Mouse (Mus musculus) lung, embryonic 16.5 days (tissue): ENCODE measurements around the gene Fgf23. TPM values are rescaled to one million over a fixed set of nuclear protein-coding genes. Genes with fewer than 3 reads are reported as not detected.

Source experiments
- ATAC-seq: fragments of 200-750 bp; cut with Nextera tagmentation; 2 replicates; pipeline ENCODE4 v1.8.0; 2017; ENCODE audit warnings: low read depth, mild to moderate bottlenecking, moderate library complexity
- H3K27ac ChIP-seq: fragments of 300-500 bp; sonication (generic); 2 replicates; pipeline ENCODE4 v1.5.1; 2014; ENCODE audit warnings: mild to moderate bottlenecking, control low read depth, low read length
- H3K27me3 ChIP-seq: fragments of 300-500 bp; sonication (generic); 2 replicates; pipeline ENCODE4 v1.6.1; 2014; ENCODE audit warnings: low read depth, low read length, mixed read lengths; ENCODE audit not compliant: control insufficient read depth, insufficient read depth
- H3K36me3 ChIP-seq: fragments of 300-500 bp; sonication (generic); 2 replicates; pipeline ENCODE4 v1.6.1; 2014; ENCODE audit warnings: low read length; ENCODE audit not compliant: control insufficient read depth, insufficient read depth
- H3K4me1 ChIP-seq: fragments of 300-500 bp; sonication (generic); replicated peaks from 2 replicates; pipeline ENCODE4 v1.6.1; 2014; ENCODE audit warnings: low read length, mixed read lengths; ENCODE audit not compliant: control insufficient read depth, insufficient read depth
- H3K4me2 ChIP-seq: fragments of 300-500 bp; sonication (generic); 2 replicates; pipeline ENCODE4 v1.6.1; 2014; ENCODE audit warnings: low read depth, low read length, control low read depth
- H3K4me3 ChIP-seq: fragments of 300-500 bp; sonication (generic); 2 replicates; pipeline ENCODE4 v1.5.1; 2014; ENCODE audit warnings: mild to moderate bottlenecking, low read length, control low read depth
- H3K9ac ChIP-seq: fragments of 300-500 bp; sonication (generic); 2 replicates; pipeline ENCODE4 v1.6.1; 2014; ENCODE audit warnings: low read length, control low read depth
- H3K9me3 ChIP-seq: fragments of 300-500 bp; sonication (generic); 2 replicates; pipeline ENCODE4 v1.6.1; 2016; ENCODE audit warnings: low read length; ENCODE audit not compliant: control insufficient read depth
- WGBS: fragments of 180-500 bp; shearing (Covaris S2); extraction: QIAGEN DNeasy Blood & Tissue Kit; methylation state at CpG from one replicate; pipeline ENCODE4 v1.1.7; 2014; 5-methylcytosine and 5-hydroxymethylcytosine counted together
- polyA plus RNA-seq: library from polyadenylated mRNA; unstranded; fragments of >200 nt; fragmentation: Nextera tagmentation; extraction: Ambion mirVana; gene quantifications from 2 replicates; pipeline ENCODE4 v1.2.1, GENCODE M21; 2015

Fgf23 gene
- not detected in 2 replicates for polyA plus RNA-seq

- Histone ChIP-seq H3K27ac (no peak within 1 kb of the TSS), H3K4me2 (peak within 1 kb of the TSS; percentile 40), H3K27me3 (no peaks in the 10 kb centered on the region; the same call in 1 of the 2 replicates), H3K36me3 (no peaks in the 10 kb centered on the region), H3K9ac (no peak within 1 kb of the TSS), H3K4me1 (no peaks in the 10 kb centered on the region), H3K9me3 (no peaks in the 10 kb centered on the region), H3K4me3 (no peak within 1 kb of the TSS)
- ATAC-seq: peak; percentile 97
- WGBS: 10% methylated on average over 5 of the region's 5 CpGs
Measured at GRCm38 (mm10) chr6:127072817-127073216, at the start of gene Fgf23. Gene Fgf23, plus strand, starts transcription at chr6:127072902.

GRCm38 (mm10) chr6:127024836-127025235 lies 47.9 kb upstream of the Fgf23 start:
- H3K9ac ChIP-seq: no peak overlapping the region
- H3K27me3 ChIP-seq: peaks cover 9% of the 10 kb centered on the region
- no peak overlapping the region for H3K4me2 ChIP-seq
- H3K4me1 ChIP-seq: no peaks in the 10 kb centered on the region
- no peaks in the 10 kb centered on the region for H3K36me3 ChIP-seq
- no peak for ATAC-seq
- no peak overlapping the region for H3K4me3 ChIP-seq
- H3K27ac ChIP-seq: no peak overlapping the region
- no peaks in the 10 kb centered on the region for H3K9me3 ChIP-seq
- WGBS: 66% methylated on average over 7 of the region's 7 CpGs

- H3K27ac ChIP-seq: no peak overlapping the region
- H3K36me3 ChIP-seq: no peaks in the 10 kb centered on the region
- H3K9me3 ChIP-seq: no peaks in the 10 kb centered on the region
- H3K4me1 ChIP-seq: no peaks in the 10 kb centered on the region
- peak overlapping the region; percentile 55 for H3K4me2 ChIP-seq
- no peaks in the 10 kb centered on the region for H3K27me3 ChIP-seq
- peak overlapping the region; percentile 51 for H3K4me3 ChIP-seq
- WGBS: 14% methylated on average over 10 of the region's 10 CpGs
- peak; percentile 86 for ATAC-seq
- peak overlapping the region; percentile 54; the same call in 1 of the 2 replicates for H3K9ac ChIP-seq
Measured at GRCm38 (mm10) chr6:127034760-127035159, 37.9 kb upstream of the Fgf23 start.

GRCm38 (mm10) chr6:127044909-127045308 lies 27.8 kb upstream of the Fgf23 start:
- ATAC-seq: peak; percentile 91
- peaks cover 7% of the 10 kb centered on the region; the same call in 1 of the 2 replicates for H3K4me1 ChIP-seq
- H3K27me3 ChIP-seq: no peaks in the 10 kb centered on the region
- no peak overlapping the region for H3K4me3 ChIP-seq
- H3K9ac ChIP-seq: no peak overlapping the region
- no peaks in the 10 kb centered on the region for H3K9me3 ChIP-seq
- no peaks in the 10 kb centered on the region for H3K36me3 ChIP-seq
- no peak overlapping the region for H3K4me2 ChIP-seq
- no peak overlapping the region for H3K27ac ChIP-seq
- 32% methylated on average over 6 of the region's 6 CpGs for WGBS

- Histone ChIP-seq H3K27me3 (no peaks in the 10 kb centered on the region), H3K36me3 (no peaks in the 10 kb centered on the region), H3K9ac (no peak overlapping the region), H3K4me1 (no peaks in the 10 kb centered on the region), H3K4me2 (no peak overlapping the region), H3K9me3 (no peaks in the 10 kb centered on the region), H3K27ac (no peak overlapping the region), H3K4me3 (no peak overlapping the region)
- 75% methylated on average over 4 of the region's 4 CpGs for WGBS
- ATAC-seq: no peak
Measured at GRCm38 (mm10) chr6:127050847-127051246, 21.9 kb upstream of the Fgf23 start.

GRCm38 (mm10) chr6:127056990-127057588 lies 15.6 kb upstream of the Fgf23 start:
- Histone ChIP-seq H3K4me3 (no peak overlapping the region), H3K4me2 (no peak overlapping the region), H3K27ac (no peak overlapping the region), H3K9ac (no peak overlapping the region), H3K27me3 (no peaks in the 10 kb centered on the region), H3K36me3 (no peaks in the 10 kb centered on the region), H3K4me1 (no peaks in the 10 kb centered on the region), H3K9me3 (no peaks in the 10 kb centered on the region)
- WGBS: 41% methylated on average over 12 of the region's 12 CpGs
- no peak for ATAC-seq

- peaks cover 2% of the 10 kb centered on the region; the same call in 1 of the 2 replicates for H3K4me1 ChIP-seq
- ATAC-seq: no peak
- WGBS: 74% methylated on average over 4 of the region's 4 CpGs
Measured at GRCm38 (mm10) chr6:127059975-127060374, 12.7 kb upstream of the Fgf23 start.

GRCm38 (mm10) chr6:127063915-127064314 lies 8.8 kb upstream of the Fgf23 start:
- Histone ChIP-seq H3K4me2 (no peak overlapping the region), H3K27me3 (no peaks in the 10 kb centered on the region), H3K9ac (no peak overlapping the region), H3K36me3 (no peaks in the 10 kb centered on the region), H3K4me3 (no peak overlapping the region), H3K4me1 (peaks cover 2% of the 10 kb centered on the region; the same call in 1 of the 2 replicates), H3K9me3 (no peaks in the 10 kb centered on the region), H3K27ac (no peak overlapping the region)
- ATAC-seq: no peak
- WGBS: 70% methylated on average over 3 of the region's 3 CpGs

More at GRCm38 (mm10) chr6:127059975-127060374, 12.7 kb upstream of the Fgf23 start:
- H3K9me3 ChIP-seq: no peaks in the 10 kb centered on the region
- no peak overlapping the region for H3K27ac ChIP-seq
- H3K27me3 ChIP-seq: no peaks in the 10 kb centered on the region
- H3K4me3 ChIP-seq: no peak overlapping the region
- no peaks in the 10 kb centered on the region for H3K36me3 ChIP-seq
- H3K9ac ChIP-seq: no peak overlapping the region
- H3K4me2 ChIP-seq: no peak overlapping the region

- Histone ChIP-seq H3K27me3 (no peaks in the 10 kb centered on the region), H3K4me3 (no peak overlapping the region), H3K27ac (no peak overlapping the region), H3K4me2 (peak overlapping the region; percentile 37; the same call in 1 of the 2 replicates), H3K9me3 (no peaks in the 10 kb centered on the region), H3K4me1 (peaks cover 2% of the 10 kb centered on the region; the same call in 1 of the 2 replicates), H3K9ac (peak overlapping the region; percentile 3; the same call in 1 of the 2 replicates), H3K36me3 (no peaks in the 10 kb centered on the region)
- ATAC-seq: no peak
- 4% methylated on average over 14 of the region's 14 CpGs for WGBS
Measured at GRCm38 (mm10) chr6:127064815-127065214, 7.9 kb upstream of the Fgf23 start.
